Comparison of ENCODE assay signal across 7 mouse cellular contexts in genomic region chr10:81377793-81378552, GRCm38 (mm10). TPM values are rescaled to one million over a fixed set of nuclear protein-coding genes. Genes with fewer than 3 reads are reported as not detected.
DNase-seq lines count a peak whose midpoint lies in the region; ATAC-seq and TF ChIP-seq lines count a peak whose summit lies in the region.

Gene Fzr1 (minus strand): TSS chr10:81378516.

- WGBS in thymus, adult 2 months = 1% methylated on average over 58 of the region's 59 CpGs
- 1% methylated on average over 57 of the region's 59 CpGs for WGBS in embryonic facial prominence, embryonic 12.5 days
- WGBS in heart, embryonic 14.5 days = 2% methylated on average over 56 of the region's 59 CpGs

- no peak for TF ChIP-seq POLR2A in thymus, adult 2 months (IDR thresholded peaks at IDR 0.05; ENCODE audit: control insufficient read depth, extremely low read depth, insufficient read depth, low read length, poor library complexity)
- peak; percentile 76 for TF ChIP-seq POLR2A in myocyte (IDR thresholded peaks at IDR 0.05; ENCODE audit: insufficient read length, low read depth)

- peak within 1 kb of the TSS; percentile 36; the same call in 1 of the 2 replicates for H3K27ac ChIP-seq in thymus, adult 2 months (ENCODE audit: control insufficient read depth, insufficient read depth, low read length)
- H3K27ac ChIP-seq in embryonic facial prominence, embryonic 12.5 days = peak within 1 kb of the TSS; percentile 78
- peak within 1 kb of the TSS; percentile 74 to 76 for H3K27ac ChIP-seq in heart, embryonic 14.5 days (replicated peaks in 1 of 2; ENCODE audit: control insufficient read depth in 1 of 2, insufficient read depth in 1 of 2, low read depth in 2 of 2, low read length in 2 of 2)

- peak within 1 kb of the TSS; percentile 64 for H3ac ChIP-seq in myocyte (ENCODE audit: control insufficient read depth, insufficient read length)

- no peak for DNase-seq in thymus, adult 2 months
- DNase-seq in thymus, postnatal 25 days = no peak
- no peak for DNase-seq in left cerebral cortex, postnatal 25 days (ENCODE audit: low spot score in 2 of 2)
- no peak for DNase-seq in right cerebral cortex, postnatal 10 days (ENCODE audit: low spot score in 2 of 2)

- no peaks in the 10 kb centered on the region for H3K36me3 ChIP-seq in thymus, adult 2 months (ENCODE audit: control insufficient read depth, insufficient read depth, low read length)
- H3K36me3 ChIP-seq in embryonic facial prominence, embryonic 12.5 days = peaks cover 26% of the 10 kb centered on the region
- H3K36me3 ChIP-seq in heart, embryonic 14.5 days (ENCODE audit: control insufficient read depth, insufficient read depth, low read length) = peaks cover 32% of the 10 kb centered on the region
- no peaks in the 10 kb centered on the region for H3K36me3 ChIP-seq in myocyte (ENCODE audit: control insufficient read depth, insufficient read depth)

- peaks cover 51% of the 10 kb centered on the region for H3K79me2 ChIP-seq in myocyte (ENCODE audit: control insufficient read depth, insufficient read depth)

- H3K4me1 ChIP-seq in thymus, adult 2 months (replicated peaks; ENCODE audit: control insufficient read depth, insufficient read depth, low read length) = peaks cover 28% of the 10 kb centered on the region
- H3K4me1 ChIP-seq in embryonic facial prominence, embryonic 12.5 days = peaks cover 22% of the 10 kb centered on the region
- H3K4me1 ChIP-seq in heart, embryonic 14.5 days (ENCODE audit: control insufficient read depth in 2 of 2, insufficient read depth in 2 of 2, low read length in 2 of 2) = peaks cover 20 to 29% of the 10 kb centered on the region in 2 experiments

- peak within 1 kb of the TSS; percentile 79 for H3K4me2 ChIP-seq in embryonic facial prominence, embryonic 12.5 days (replicated peaks)
- peak within 1 kb of the TSS; percentile 78 for H3K4me2 ChIP-seq in heart, embryonic 14.5 days (ENCODE audit: low read length)
- H3K4me2 ChIP-seq in myocyte (ENCODE audit: low read depth) = peak within 1 kb of the TSS; percentile 93

- H3K9me3 ChIP-seq in embryonic facial prominence, embryonic 12.5 days = no peaks in the 10 kb centered on the region
- no peaks in the 10 kb centered on the region for H3K9me3 ChIP-seq in heart, embryonic 14.5 days (ENCODE audit: control insufficient read depth, low read length)

- peak; percentile 41 for ATAC-seq in embryonic facial prominence, embryonic 12.5 days (ENCODE audit: insufficient number of reproducible peaks, insufficient read depth, low FRiP score, low TSS enrichment)
- peak; percentile 8 for ATAC-seq in heart, embryonic 14.5 days (ENCODE audit: insufficient number of reproducible peaks, insufficient read depth, low FRiP score, low read depth)

- intact Hi-C loops in left cerebral cortex, postnatal 25 days (cut with DNase I) = no loop called here

- TF ChIP-seq CTCF in thymus, adult 2 months (IDR thresholded peaks at IDR 0.05; ENCODE audit: borderline replicate concordance, control insufficient read depth, extremely low read depth, insufficient read depth, low read length, poor library complexity) = no peak

- peak within 1 kb of the TSS; percentile 96 for H3K9ac ChIP-seq in embryonic facial prominence, embryonic 12.5 days
- H3K9ac ChIP-seq in heart, embryonic 14.5 days (ENCODE audit: low read length) = peak within 1 kb of the TSS; percentile 95

- H3K27me3 ChIP-seq in thymus, adult 2 months (ENCODE audit: control insufficient read depth, insufficient read depth, low read length) = no peaks in the 10 kb centered on the region
- H3K27me3 ChIP-seq in embryonic facial prominence, embryonic 12.5 days = no peaks in the 10 kb centered on the region
- H3K27me3 ChIP-seq in heart, embryonic 14.5 days (ENCODE audit: control insufficient read depth, insufficient read depth, low read length) = no peaks in the 10 kb centered on the region
- H3K27me3 ChIP-seq in myocyte (ENCODE audit: control insufficient read depth, insufficient read depth, insufficient read length) = no peaks in the 10 kb centered on the region

- H3K4me3 ChIP-seq in thymus, adult 2 months (ENCODE audit: control insufficient read depth, insufficient read depth, low read length) = peak within 1 kb of the TSS; percentile 73
- H3K4me3 ChIP-seq in embryonic facial prominence, embryonic 12.5 days = peak within 1 kb of the TSS; percentile 85
- peak within 1 kb of the TSS; percentile 71 to 87 for H3K4me3 ChIP-seq in heart, embryonic 14.5 days (ENCODE audit: control insufficient read depth in 1 of 2, insufficient read depth in 1 of 2, low read depth in 1 of 2, low read length in 2 of 2)
- peak within 1 kb of the TSS; percentile 88 for H3K4me3 ChIP-seq in myocyte

TF ChIP-seq in myocyte, 11 proteins besides CTCF, POLR2A, EP300 and RAD21:
- no peak for TF ChIP-seq SRF (IDR thresholded peaks at IDR 0.05; ENCODE audit: control insufficient read depth, insufficient read length, low read depth)
- TF ChIP-seq USF1 (IDR thresholded peaks at IDR 0.05; ENCODE audit: low read depth) = no peak
- peak; percentile 84 for TF ChIP-seq POLR2AphosphoS2 (IDR thresholded peaks at IDR 0.05; ENCODE audit: insufficient read length, low read depth)
- no peak for TF ChIP-seq E2F4 (IDR thresholded peaks at IDR 0.05; ENCODE audit: insufficient read depth)

RNA-seq across cellular contexts. Expression of gene Fzr1, which starts in this region (rescaled TPM):
- 181 and 201 TPM in 2 replicates for polyA plus RNA-seq in thymus, adult 2 months (2012; rRNA removed)
- 140 and 143 TPM in 2 replicates for polyA plus RNA-seq in embryonic facial prominence, embryonic 12.5 days (2016; fragmentation: Nextera tagmentation; extraction: Ambion mirVana)
- 64.6 and 67.0 TPM in 2 replicates for polyA plus RNA-seq in heart, embryonic 14.5 days (2014; fragmentation: Nextera tagmentation; extraction: Ambion mirVana)
- 10 to 100 TPM; 63.5 to 70.2 TPM for total RNA-seq in left cerebral cortex, postnatal 25 days (2021)
- polyA plus RNA-seq in myocyte (2012; fragmentation: generic; extraction: Trizol) = 42.0 TPM
